Mouse (Mus musculus) heart, embryonic 14.5 days (tissue): ENCODE results near the gene Rnf115. TPM values are rescaled to one million over a fixed set of nuclear protein-coding genes. Genes with fewer than 3 reads are reported as not detected.
"Not testable (repeated sequence)": the region's sequence is repeated elsewhere in the genome, so short reads cannot be mapped to it uniquely, and the experiment has no call there.

ENCODE experiments used
- ATAC-seq: fragments of 200-750 bp; cut with Nextera tagmentation; 2 replicates; pipeline ENCODE4 v1.8.0; 2017; ENCODE audit warnings: low read depth, moderate TSS enrichment; ENCODE audit not compliant: insufficient number of reproducible peaks, insufficient read depth, low FRiP score
- H3K27ac ChIP-seq, 2 experiments: fragments of 200-500 bp in 1 of 2; fragments of 300-500 bp in 1 of 2; sonication (generic) in 1 of 2; replicated peaks in 1 of 2; 2 replicates each; pipeline ENCODE4 v1.5.1; 2012 to 2014; ENCODE audit warnings: low read depth in 2 of 2, low read length in 2 of 2, control low read depth in 1 of 2, mild to moderate bottlenecking in 1 of 2, mixed read lengths in 1 of 2; ENCODE audit not compliant: control insufficient read depth in 1 of 2, insufficient read depth in 1 of 2
- H3K27me3 ChIP-seq: fragments of 300-500 bp; sonication (generic); 2 replicates; pipeline ENCODE4 v1.6.1; 2014; ENCODE audit warnings: mild to moderate bottlenecking, low read length, control low read depth; ENCODE audit not compliant: control insufficient read depth, insufficient read depth
- H3K36me3 ChIP-seq: fragments of 300-500 bp; sonication (generic); 2 replicates; pipeline ENCODE4 v1.6.1; 2014; ENCODE audit warnings: mild to moderate bottlenecking, control low read depth, low read length, mixed read lengths; ENCODE audit not compliant: control insufficient read depth, insufficient read depth
- H3K4me1 ChIP-seq, 2 experiments: fragments of 200-500 bp in 1 of 2; fragments of 300-500 bp in 1 of 2; sonication (generic) in 1 of 2; 2 replicates each; pipeline ENCODE4 v1.6.1; 2012 to 2014; ENCODE audit warnings: low read length in 2 of 2, control low read depth in 1 of 2, mixed read lengths in 1 of 2; ENCODE audit not compliant: control insufficient read depth in 2 of 2, insufficient read depth in 2 of 2
- H3K4me2 ChIP-seq: fragments of 300-500 bp; sonication (generic); 2 replicates; pipeline ENCODE4 v1.6.1; 2014; ENCODE audit warnings: mild to moderate bottlenecking, low read length
- H3K4me3 ChIP-seq, 2 experiments: fragments of 200-500 bp in 1 of 2; fragments of 300-500 bp in 1 of 2; sonication (generic) in 1 of 2; 2 replicates each; pipeline ENCODE4 v1.5.1; 2012 to 2014; ENCODE audit warnings: low read length in 2 of 2, mild to moderate bottlenecking in 2 of 2, control low read depth in 1 of 2, low read depth in 1 of 2, moderate library complexity in 1 of 2; ENCODE audit not compliant: control insufficient read depth in 1 of 2, insufficient read depth in 1 of 2
- H3K9ac ChIP-seq: fragments of 300-500 bp; sonication (generic); 2 replicates; pipeline ENCODE4 v1.6.1; 2014; ENCODE audit warnings: mild to moderate bottlenecking, low read length
- H3K9me3 ChIP-seq: fragments of 300-500 bp; sonication (generic); 2 replicates; pipeline ENCODE4 v1.6.1; 2016; ENCODE audit warnings: low read length, control low read depth; ENCODE audit not compliant: control insufficient read depth
- WGBS: fragments of 180-500 bp; shearing (Covaris S2); extraction: QIAGEN DNeasy Blood & Tissue Kit; methylation state at CpG from one replicate; pipeline ENCODE4 v1.1.7; 2014; 5-methylcytosine and 5-hydroxymethylcytosine counted together
- polyA plus RNA-seq: library from polyadenylated mRNA; unstranded; fragments of >200 nt; fragmentation: Nextera tagmentation; extraction: Ambion mirVana; gene quantifications from 2 replicates; pipeline ENCODE4 v1.2.1, GENCODE M21; 2014

Gene Rnf115
- polyA plus RNA-seq, 1 experiment from 2014 or later = 41.2 TPM

- not testable (repeated sequence) for H3K36me3 ChIP-seq, H3K4me2 ChIP-seq, H3K4me3 ChIP-seq, H3K9me3 ChIP-seq, H3K9ac ChIP-seq, ATAC-seq, H3K4me1 ChIP-seq, H3K27ac ChIP-seq
- WGBS = 93% methylated on average over 5 of the region's 5 CpGs
- peaks cover 32% of the 10 kb centered on the region for H3K27me3 ChIP-seq
These were observed 41.4 kb upstream of the Rnf115 start for GRCm38 (mm10) chr3:96686057-96686456.

DNA sequence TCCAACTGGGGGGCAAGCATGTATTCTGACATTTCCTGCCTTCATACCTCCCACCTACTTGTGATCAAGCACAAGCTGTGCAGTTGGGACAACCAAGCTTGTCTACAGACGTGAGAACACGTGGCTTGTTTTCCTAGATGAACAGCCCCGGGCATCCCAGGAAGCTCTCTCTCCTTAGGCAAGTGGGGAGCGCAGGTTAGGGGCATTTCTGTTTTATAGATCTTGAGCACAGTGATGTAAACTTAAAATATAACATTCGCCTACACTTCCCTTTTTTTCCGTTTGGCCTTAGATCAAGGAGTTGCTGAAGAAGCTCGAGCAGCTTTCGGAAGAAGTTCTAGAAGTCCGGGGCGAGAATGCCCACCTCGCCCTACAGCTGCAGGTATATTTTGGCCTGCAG lies 38.6 kb upstream of the Rnf115 start:
- no peak overlapping the region for H3K9ac ChIP-seq
- H3K9me3 ChIP-seq = no peaks in the 10 kb centered on the region
- H3K36me3 ChIP-seq = no peaks in the 10 kb centered on the region
- H3K27me3 ChIP-seq = peaks cover 16% of the 10 kb centered on the region; the same call in 1 of the 2 replicates
- H3K4me3 ChIP-seq = no peak overlapping the region
- peaks cover 0 to 5% of the 10 kb centered on the region in 2 experiments; a peak in 1 of 4 replicates for H3K4me1 ChIP-seq
- no peak overlapping the region for H3K27ac ChIP-seq
- WGBS = 73% methylated on average over 11 of the region's 11 CpGs
- ATAC-seq = no peak
- H3K4me2 ChIP-seq = no peak overlapping the region

DNA sequence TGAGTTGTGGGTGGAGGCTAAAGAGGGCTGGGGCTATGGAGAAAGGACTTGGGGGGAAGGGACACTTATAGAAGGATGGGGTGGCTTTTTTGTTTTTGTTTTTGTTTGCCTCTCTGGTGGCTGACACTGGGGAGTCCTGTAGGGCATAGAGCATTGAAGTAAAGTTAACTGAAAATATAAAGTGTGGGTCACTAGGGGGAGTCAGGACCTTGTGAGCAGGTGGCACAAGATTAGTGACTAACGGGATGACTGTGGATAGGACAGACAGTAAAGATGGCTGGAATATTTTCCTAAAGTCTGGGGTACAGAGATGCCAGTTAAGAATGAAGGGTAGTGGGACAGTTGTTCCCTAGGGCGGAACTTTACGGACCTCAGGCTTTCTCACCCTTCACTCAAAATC lies 37.2 kb upstream of the Rnf115 start:
- H3K9ac ChIP-seq = no peak overlapping the region
- ATAC-seq = no peak
- H3K4me1 ChIP-seq = peaks cover 2 to 7% of the 10 kb centered on the region in 2 experiments; a peak in 2 of 4 replicates
- no peak overlapping the region for H3K4me2 ChIP-seq
- no peaks in the 10 kb centered on the region for H3K36me3 ChIP-seq
- 53% methylated on average over 3 of the region's 3 CpGs for WGBS
- H3K4me3 ChIP-seq = no peak overlapping the region
- H3K27ac ChIP-seq = no peak overlapping the region
- no peaks in the 10 kb centered on the region for H3K9me3 ChIP-seq
- peaks cover 4% of the 10 kb centered on the region; the same call in 1 of the 2 replicates for H3K27me3 ChIP-seq

- 25% methylated on average over 3 of the region's 3 CpGs for WGBS
- no peak for ATAC-seq
- H3K4me2 ChIP-seq = no peak overlapping the region
- no peaks in the 10 kb centered on the region for H3K9me3 ChIP-seq
- no peak overlapping the region for H3K4me3 ChIP-seq
- H3K4me1 ChIP-seq = peaks cover 2 to 14% of the 10 kb centered on the region in 2 experiments; a peak in 3 of 4 replicates
- no peaks in the 10 kb centered on the region for H3K27me3 ChIP-seq
- H3K27ac ChIP-seq = no peak overlapping the region
- no peaks in the 10 kb centered on the region for H3K36me3 ChIP-seq
- H3K9ac ChIP-seq = no peak overlapping the region
These were observed 35.0 kb upstream of the Rnf115 start for GRCm38 (mm10) chr3:96692506-96692905.

DNA sequence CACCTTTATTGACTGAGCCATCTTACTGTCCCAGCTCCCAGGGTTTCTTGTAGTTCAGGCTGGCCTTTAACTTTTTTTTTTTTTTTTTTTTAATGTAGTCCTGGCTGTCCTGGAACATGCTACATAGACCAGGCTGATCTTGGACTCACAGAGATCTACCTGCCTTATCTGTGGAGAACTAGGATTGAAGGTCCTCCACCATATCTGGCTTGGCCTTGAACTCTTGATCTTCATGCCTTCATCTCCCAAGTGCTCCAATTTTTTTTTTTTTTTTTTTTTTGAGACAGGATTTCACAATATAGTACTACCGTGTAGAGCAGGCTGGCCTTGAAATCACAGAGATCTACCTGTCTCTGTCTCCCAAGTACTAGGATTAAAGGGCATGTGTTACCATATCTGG lies 33.9 kb upstream of the Rnf115 start:
- Histone ChIP-seq H3K9ac (no peak overlapping the region), H3K27me3 (no peaks in the 10 kb centered on the region), H3K4me2 (no peak overlapping the region), H3K36me3 (no peaks in the 10 kb centered on the region), H3K9me3 (no peaks in the 10 kb centered on the region), H3K4me1 (peaks cover 4 to 20% of the 10 kb centered on the region in 2 experiments; a peak in 3 of 4 replicates), H3K27ac (no peak overlapping the region), H3K4me3 (no peak overlapping the region)
- WGBS = 64% methylated on average over 1 of the region's 1 CpGs
- ATAC-seq = no peak

DNA sequence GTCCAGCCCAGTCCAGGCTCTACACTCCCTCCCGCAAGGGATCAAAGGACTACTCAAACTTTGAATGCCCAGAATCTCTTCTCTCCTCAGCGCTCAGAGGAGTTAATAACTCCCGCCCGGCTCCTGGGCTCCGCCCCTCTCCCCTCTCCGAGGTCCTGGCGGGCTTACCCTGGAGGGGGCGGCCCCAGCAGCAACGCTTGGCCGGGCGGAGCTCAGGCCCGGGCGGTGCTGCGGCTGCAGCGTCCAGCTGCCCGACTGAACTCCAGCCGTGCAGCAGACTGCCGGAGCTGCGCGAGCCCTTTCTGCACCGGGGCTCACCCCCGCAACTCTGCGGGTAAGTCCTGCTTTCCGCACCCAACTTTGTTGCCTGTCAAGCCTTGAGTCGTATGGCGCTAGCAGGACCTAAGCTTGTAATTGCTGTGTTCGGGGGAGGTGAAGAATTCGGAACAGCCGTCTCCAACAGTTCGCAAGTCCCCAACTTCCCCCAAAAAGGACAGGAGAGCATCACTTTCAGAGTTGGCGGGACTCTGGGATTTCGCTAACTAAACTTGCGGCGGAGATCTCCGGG lies 31.2 kb upstream of the Rnf115 start, which contains the start of gene Pias3:
TSS of gene Pias3 (plus strand) at position 187 of the 568 bp plus-strand sequence.
- Histone ChIP-seq H3K9ac (peak within 1 kb of the TSS; percentile 76), H3K4me2 (peak within 1 kb of the TSS; percentile 82), H3K4me1 (peaks cover 4 to 20% of the 10 kb centered on the region in 2 experiments), H3K36me3 (peaks cover 21% of the 10 kb centered on the region), H3K9me3 (no peaks in the 10 kb centered on the region), H3K27ac (peak within 1 kb of the TSS; percentile 92 to 95), H3K4me3 (peak within 1 kb of the TSS; percentile 81 to 85), H3K27me3 (no peaks in the 10 kb centered on the region)
- ATAC-seq = peak; percentile 86
- under 1% methylated on average over 35 of the region's 35 CpGs for WGBS

GRCm38 (mm10) chr3:96696766-96697732 lies 30.4 kb upstream of the Rnf115 start:
- H3K27ac ChIP-seq = peak overlapping the region; percentile 92 to 95
- peaks cover 28% of the 10 kb centered on the region for H3K36me3 ChIP-seq
- no peaks in the 10 kb centered on the region for H3K9me3 ChIP-seq
- peaks cover 4 to 20% of the 10 kb centered on the region in 2 experiments for H3K4me1 ChIP-seq
- H3K4me2 ChIP-seq = peak overlapping the region; percentile 82
- H3K4me3 ChIP-seq = peak overlapping the region; percentile 81 to 85
- H3K27me3 ChIP-seq = no peaks in the 10 kb centered on the region
- WGBS = under 1% methylated on average over 84 of the region's 85 CpGs
- ATAC-seq = peak; percentile 91
- peak overlapping the region; percentile 76 for H3K9ac ChIP-seq
